Mouse (Mus musculus) layer of hippocampus, adult 2 months (tissue): ENCODE measurements around the gene Mxd4. TPM values are rescaled to one million over a fixed set of nuclear protein-coding genes. Genes with fewer than 3 reads are reported as not detected.
A peak's percentile ranks its signal among the peaks of the same experiment; 100 is the strongest.

Experiments used
- DNase-seq, 2 experiments: peaks; one replicate each; pipeline ENCODE4 v3.0.0; 2022; ENCODE audit warnings: low spot score in 2 of 2
- H3K27ac ChIP-seq: fragments of 200-600 bp; 2 replicates; pipeline ENCODE4 v1.8.1; 2022
- H3K4me3 ChIP-seq: fragments of 200-600 bp; 2 replicates; pipeline ENCODE4 v1.8.1; 2022; ENCODE audit warnings: mild to moderate bottlenecking
- CTCF ChIP-seq: fragments of 200-600 bp; conservative IDR thresholded peaks from 2 replicates; pipeline ENCODE4 v1.8.1; 2022; ENCODE audit warnings: antibody characterized with exemption, mild to moderate bottlenecking, moderate library complexity
- long read RNA-seq, 2 experiments: library from polyadenylated mRNA; stranded (forward); transcript quantifications; one replicate each; pipeline ENCODE4 v2.0.0; 2021; ENCODE audit warnings: borderline mapping rate in 2 of 2
- total RNA-seq, 2 experiments: library from RNA; stranded (reverse); gene quantifications; 2 replicates each; pipeline ENCODE4 v1.2.3; 2021

Gene Mxd4
- total RNA-seq = 10 to 100 TPM; 84.9 to 94.7 TPM
- long read RNA-seq, experiment 1, transcript Mxd4-201 (6 exons, 3,872 nt) = major isoform, 7 of 21 reads
- long read RNA-seq, experiment 1, partial matches to known transcripts = 1 of 21 reads
- long read RNA-seq, experiment 1, other reads (novel, unspliced or antisense) = 13 of 21 reads
- long read RNA-seq, experiment 2, full-length matches to known transcripts = 10 of 36 reads
- long read RNA-seq, experiment 2, partial matches to known transcripts = 2 of 36 reads
- long read RNA-seq, experiment 2, other reads (novel, unspliced or antisense) = 24 of 36 reads

- no peak for TF ChIP-seq CTCF
- Histone ChIP-seq H3K27ac (peak within 1 kb of the TSS; percentile 97), H3K4me3 (peak within 1 kb of the TSS; percentile 87)
- DNase-seq = peak; percentile 98 to 100
Observed at GRCm38 (mm10) chr5:34187601-34188316, at the start of gene Mxd4. Mxd4 (minus strand) TSS chr5:34187720.

- no peak for DNase-seq
- Histone ChIP-seq H3K4me3 (no peak overlapping the region), H3K27ac (no peak overlapping the region)
- peak; percentile 87 for TF ChIP-seq CTCF
Observed at GRCm38 (mm10) chr5:34235898-34236420, 48.4 kb upstream of the Mxd4 start.

GRCm38 (mm10) chr5:34235056-34235455, 47.5 kb upstream of the Mxd4 start:
- H3K4me3 ChIP-seq = no peak overlapping the region
- TF ChIP-seq CTCF = no peak

GRCm38 (mm10) chr5:34233221-34233515, 45.6 kb upstream of the Mxd4 start:
- no peak overlapping the region; the same call in 1 of the 2 replicates for H3K27ac ChIP-seq
- H3K4me3 ChIP-seq = no peak overlapping the region
- no peak for TF ChIP-seq CTCF
- DNase-seq = no peak

More at GRCm38 (mm10) chr5:34235056-34235455, 47.5 kb upstream of the Mxd4 start:
- H3K27ac ChIP-seq = no peak overlapping the region
- DNase-seq = no peak

GRCm38 (mm10) chr5:34232481-34233220, 45.1 kb upstream of the Mxd4 start:
- H3K4me3 ChIP-seq = no peak overlapping the region
- DNase-seq = no peak
- TF ChIP-seq CTCF = no peak
- H3K27ac ChIP-seq = peak overlapping the region; percentile 20; the same call in 1 of the 2 replicates

GRCm38 (mm10) chr5:34231901-34232300, 44.4 kb upstream of the Mxd4 start:
- H3K4me3 ChIP-seq = no peak overlapping the region
- peak overlapping the region; percentile 20; the same call in 1 of the 2 replicates for H3K27ac ChIP-seq
- no peak for DNase-seq
- TF ChIP-seq CTCF = no peak

GRCm38 (mm10) chr5:34230599-34231485, 43.3 kb upstream of the Mxd4 start:
- no peak overlapping the region for H3K27ac ChIP-seq
- no peak for DNase-seq
- no peak overlapping the region for H3K4me3 ChIP-seq
- no peak for TF ChIP-seq CTCF

- no peak for DNase-seq
- no peak overlapping the region for H3K27ac ChIP-seq
- TF ChIP-seq CTCF = no peak
- no peak overlapping the region for H3K4me3 ChIP-seq
Observed at GRCm38 (mm10) chr5:34229503-34229902, 42.0 kb upstream of the Mxd4 start.

- H3K4me3 ChIP-seq = no peak overlapping the region
- DNase-seq = no peak
- no peak for TF ChIP-seq CTCF
- H3K27ac ChIP-seq = no peak overlapping the region
Observed at GRCm38 (mm10) chr5:34225516-34225915, 38.0 kb upstream of the Mxd4 start.

- no peak for TF ChIP-seq CTCF
- H3K27ac ChIP-seq = no peak overlapping the region
- no peak for DNase-seq
- H3K4me3 ChIP-seq = no peak overlapping the region
Observed at GRCm38 (mm10) chr5:34224515-34224914, 37.0 kb upstream of the Mxd4 start.

- DNase-seq = no peak
- no peak overlapping the region for H3K4me3 ChIP-seq
- H3K27ac ChIP-seq = no peak overlapping the region
- no peak for TF ChIP-seq CTCF
Observed at GRCm38 (mm10) chr5:34220001-34220400, 32.5 kb upstream of the Mxd4 start.

- no peak overlapping the region for H3K4me3 ChIP-seq
- no peak for TF ChIP-seq CTCF
- H3K27ac ChIP-seq = no peak overlapping the region
- DNase-seq = no peak
Observed at GRCm38 (mm10) chr5:34218672-34219071, 31.2 kb upstream of the Mxd4 start.
